Mouse (Mus musculus) CD4-positive, CD25-positive, alpha-beta regulatory T cell, adult 4 months (primary cell): ENCODE data around the gene Casp9. TPM values are rescaled to one million over a fixed set of nuclear protein-coding genes. Genes with fewer than 3 reads are reported as not detected.

Experiments used
- ATAC-seq: one replicate; pipeline ENCODE4 v1.8.0; 2017
- polyA plus RNA-seq, 2 experiments: library from polyadenylated mRNA; unstranded; fragments of 100-300 nt; shearing (Covaris generic); gene quantifications; one replicate each; pipeline ENCODE4 v1.2.1; 2017

Casp9 gene
- polyA plus RNA-seq, 2 experiments from 2014 or later, result 10.8 to 12.4 TPM

GRCm38 (mm10) chr4:141781201-141781985 is 12.0 kb upstream of the Casp9 start:
- no peak for ATAC-seq

- no peak for ATAC-seq
Observed at GRCm38 (mm10) chr4:141784835-141785234, 8.6 kb upstream of the Casp9 start.

- ATAC-seq, result no peak
Observed at GRCm38 (mm10) chr4:141786141-141786540, 7.3 kb upstream of the Casp9 start.

- ATAC-seq, result no peak
Observed at GRCm38 (mm10) chr4:141787046-141787445, 6.4 kb upstream of the Casp9 start.

- ATAC-seq, result no peak
Observed at GRCm38 (mm10) chr4:141787462-141787861, 6.0 kb upstream of the Casp9 start.

- ATAC-seq, result no peak
Observed at GRCm38 (mm10) chr4:141789564-141790218, 3.7 kb upstream of the Casp9 start.

- ATAC-seq, result peak; percentile 83
Observed at GRCm38 (mm10) chr4:141790524-141790990, 2.9 kb upstream of the Casp9 start, which contains the start of gene Dnajc16. Gene Dnajc16 (minus strand): TSS chr4:141790931.

- no peak for ATAC-seq
Observed at GRCm38 (mm10) chr4:141791486-141791885, 1.9 kb upstream of the Casp9 start.

GRCm38 (mm10) chr4:141791951-141792350 is 1.5 kb upstream of the Casp9 start:
- ATAC-seq, result no peak

- ATAC-seq, result no peak
Observed at GRCm38 (mm10) chr4:141792554-141793281, 694 bp upstream of the Casp9 start.

- ATAC-seq, result no peak
Observed at GRCm38 (mm10) chr4:141794152-141794535, 732 bp downstream of the Casp9 start.

GRCm38 (mm10) chr4:141796356-141796755 is 2.9 kb downstream of the Casp9 start:
- no peak for ATAC-seq

GRCm38 (mm10) chr4:141796954-141797353 is 3.5 kb downstream of the Casp9 start:
- ATAC-seq, result no peak

GRCm38 (mm10) chr4:141797545-141797944 is 4.1 kb downstream of the Casp9 start:
- ATAC-seq, result no peak

- no peak for ATAC-seq
Observed at GRCm38 (mm10) chr4:141804105-141804504, 10.7 kb downstream of the Casp9 start.

GRCm38 (mm10) chr4:141805886-141806285 is 12.5 kb downstream of the Casp9 start:
- ATAC-seq, result no peak

- ATAC-seq, result peak; percentile 63
Observed at GRCm38 (mm10) chr4:141809850-141810464, 16.5 kb downstream of the Casp9 start.

GRCm38 (mm10) chr4:141810975-141811374 is 17.6 kb downstream of the Casp9 start:
- ATAC-seq, result no peak

- ATAC-seq, result no peak
Observed at GRCm38 (mm10) chr4:141811375-141811774, 18.0 kb downstream of the Casp9 start.

GRCm38 (mm10) chr4:141816267-141816666 is 22.9 kb downstream of the Casp9 start:
- no peak for ATAC-seq

GRCm38 (mm10) chr4:141816776-141817655 is 23.6 kb downstream of the Casp9 start:
- ATAC-seq, result no peak

GRCm38 (mm10) chr4:141817706-141818105 is 24.3 kb downstream of the Casp9 start:
- ATAC-seq, result no peak
